Mouse (Mus musculus) neutrophil, adult 65 days (primary cell): ENCODE results near the gene Clca3a1. TPM values are rescaled to one million over a fixed set of nuclear protein-coding genes. Genes with fewer than 3 reads are reported as not detected.

ENCODE experiments used
- total RNA-seq: library from RNA; stranded (reverse); gene quantifications from 2 replicates; pipeline ENCODE4 v1.2.4, GENCODE M21; 2023

Gene Clca3a1
- total RNA-seq: 0.13 TPM in 1 of 2 replicates, not detected in the other

GRCm38 (mm10) chr3:144760592-144761309, at the start of gene Clca3a1:
Clca3a1 (minus strand) TSS chr3:144760977.

GRCm38 (mm10) chr3:144719901-144720747, 40.7 kb downstream of the Clca3a1 start, which contains the start of gene Sh3glb1:
Sh3glb1 (minus strand) TSS chr3:144720335.

Other genes with a start within 250 kb of the Clca3a1 start
- 5.4 TPM in 2 replicates for gene Hs2st1, start 190.8 kb downstream of the Clca3a1 start, total RNA-seq
- gene Selenof, start 190.7 kb downstream of the Clca3a1 start, total RNA-seq: 93.2 and 99.3 TPM in 2 replicates
- gene Sh3glb1, start 40.6 kb downstream of the Clca3a1 start, total RNA-seq: 186 and 198 TPM in 2 replicates
- not detected in 2 replicates for gene Clca3a2, start 58.5 kb upstream of the Clca3a1 start, total RNA-seq
- not detected in 2 replicates for gene Clca3b, start 88.4 kb upstream of the Clca3a1 start, total RNA-seq
- not detected in 2 replicates for gene Clca4b, start 171.6 kb upstream of the Clca3a1 start, total RNA-seq
- gene Clca4a, start 214.1 kb upstream of the Clca3a1 start, total RNA-seq: not detected in 2 replicates